Mouse (Mus musculus) lung, adult 10 weeks (tissue): ENCODE data around the gene Setmar. TPM values are rescaled to one million over a fixed set of nuclear protein-coding genes. Genes with fewer than 3 reads are reported as not detected.

Experiments
- polyA plus RNA-seq: library from polyadenylated mRNA; stranded (reverse); fragments of 350-450 nt; fragmentation: Illumina TruSeq; extraction: RNeasy Lipid Tissue Mini Kit (QIAGEN cat#74804); gene quantifications from one replicate; pipeline ENCODE4 v1.2.3, GENCODE M21; 2014; ENCODE audit warnings: low read depth, low replicate concordance; ENCODE audit not compliant: insufficient read depth

The Setmar gene
- polyA plus RNA-seq, result 3.8 TPM

GRCm38 (mm10) chr6:108064918-108065526 lies at the start of gene Setmar:
Gene Setmar (plus strand): TSS chr6:108065045.

Other genes with a start within 250 kb of the Setmar start
- gene Sumf1, start 120.5 kb downstream of the Setmar start, polyA plus RNA-seq, result 28.3 TPM
- gene Itpr1, start 148.1 kb downstream of the Setmar start, polyA plus RNA-seq, result 13.9 TPM